Mouse (Mus musculus): ENCODE data around the gene Rgs18.

The Rgs18 gene

GRCm38 (mm10) chr1:144775331-144775730 lies at the start of gene Rgs18:
Rgs18 (minus strand) TSS chr1:144775435.
- no peak for DNase-seq

- no peak for DNase-seq
Measured at GRCm38 (mm10) chr1:144774394-144774793, 841 bp downstream of the Rgs18 start.

GRCm38 (mm10) chr1:144766218-144766617 lies 9.0 kb downstream of the Rgs18 start:
- no peak for DNase-seq

GRCm38 (mm10) chr1:144760792-144761191 lies 14.4 kb downstream of the Rgs18 start:
- DNase-seq = no peak

GRCm38 (mm10) chr1:144750763-144751162 lies 24.5 kb downstream of the Rgs18 start:
- DNase-seq = no peak

GRCm38 (mm10) chr1:144746182-144746581 lies 29.1 kb downstream of the Rgs18 start:
- no peak for DNase-seq

- no peak for DNase-seq
Measured at GRCm38 (mm10) chr1:144737739-144738138, 37.5 kb downstream of the Rgs18 start.

- no peak for DNase-seq
Measured at GRCm38 (mm10) chr1:144720736-144721135, 54.5 kb downstream of the Rgs18 start.

GRCm38 (mm10) chr1:144704373-144704772 lies 70.9 kb downstream of the Rgs18 start:
- no peak for DNase-seq
